Mouse (Mus musculus) ES-CJ7 (cell line): ENCODE data around the gene Pde10a.

Experiments used
- DNase-seq: peaks from one replicate; pipeline ENCODE4 v3.0.0; 2011; ENCODE audit warnings: low read depth, low spot score

The Pde10a gene

DNA sequence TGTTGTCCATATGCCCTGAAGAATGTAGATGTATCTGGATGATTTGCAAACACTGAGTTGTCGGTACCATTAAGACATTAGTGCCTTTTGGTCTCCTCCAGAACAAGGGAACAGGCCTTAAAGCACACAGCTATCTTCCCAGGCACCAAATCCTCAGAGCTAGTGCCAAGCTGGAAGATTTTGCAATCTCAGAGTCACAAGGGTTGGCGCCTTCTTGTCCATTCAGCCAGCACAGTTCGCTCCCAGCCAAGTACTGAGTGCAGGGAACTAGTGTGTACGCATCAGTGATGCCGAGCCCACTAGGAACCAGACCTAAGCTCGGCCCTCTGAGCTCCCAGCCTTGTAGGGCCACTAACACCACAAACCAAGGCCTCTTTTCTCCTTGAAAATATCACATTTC is 440.0 kb downstream of the Pde10a start:
- no peak for DNase-seq

DNA sequence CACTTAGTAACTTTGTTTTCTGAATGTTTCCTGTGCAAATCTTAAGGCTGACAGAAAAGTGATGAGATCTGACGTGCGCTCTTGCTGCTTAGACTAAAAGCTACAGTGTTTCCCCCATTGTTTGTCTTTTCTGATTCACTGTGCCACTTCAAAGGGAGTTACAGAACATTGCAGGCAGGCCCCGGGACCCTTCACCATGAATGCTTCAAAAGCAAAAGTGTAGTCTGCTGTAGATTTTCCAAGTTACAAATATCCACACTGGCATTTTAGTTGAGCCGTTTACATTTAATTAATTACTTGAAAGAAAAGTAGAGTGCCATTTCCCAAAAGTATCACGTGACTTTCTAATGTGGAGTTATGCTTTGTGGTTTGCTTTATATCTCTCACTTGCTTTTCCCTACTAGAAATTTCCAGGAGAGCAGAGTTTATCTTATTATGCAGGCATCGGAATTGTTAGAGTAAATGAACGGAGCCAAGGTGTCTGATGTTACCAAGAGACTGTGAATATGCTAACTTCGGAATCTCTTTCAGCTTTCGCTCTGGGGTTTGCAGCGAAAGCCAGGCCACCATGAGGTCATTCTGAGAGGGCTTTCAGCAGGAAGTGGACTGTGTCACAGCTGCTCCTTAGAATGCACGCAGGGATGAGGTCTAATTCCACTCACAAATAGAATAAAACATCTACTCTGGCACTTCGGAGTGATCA is 447.1 kb downstream of the Pde10a start:
- no peak for DNase-seq

DNA sequence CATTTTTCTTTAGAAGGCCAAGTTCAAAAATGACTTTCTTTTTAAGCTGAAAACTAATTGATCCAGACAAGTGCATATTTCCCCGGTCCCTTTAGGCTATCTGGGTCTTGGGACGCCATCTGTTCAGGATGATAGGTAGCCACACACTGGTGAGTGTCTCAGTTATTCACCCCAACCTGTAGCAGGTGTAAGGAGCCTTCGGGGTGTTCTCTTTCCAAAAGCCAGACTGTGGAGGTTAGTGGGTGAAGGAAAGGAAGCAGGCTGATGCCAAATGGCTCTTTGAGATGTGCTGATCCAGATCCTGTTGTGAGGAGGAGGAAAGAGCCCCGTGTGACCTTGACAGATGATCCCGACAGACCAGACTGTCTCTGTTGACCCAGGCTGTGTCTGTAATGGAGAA is 448.2 kb downstream of the Pde10a start:
- DNase-seq, result no peak

DNA sequence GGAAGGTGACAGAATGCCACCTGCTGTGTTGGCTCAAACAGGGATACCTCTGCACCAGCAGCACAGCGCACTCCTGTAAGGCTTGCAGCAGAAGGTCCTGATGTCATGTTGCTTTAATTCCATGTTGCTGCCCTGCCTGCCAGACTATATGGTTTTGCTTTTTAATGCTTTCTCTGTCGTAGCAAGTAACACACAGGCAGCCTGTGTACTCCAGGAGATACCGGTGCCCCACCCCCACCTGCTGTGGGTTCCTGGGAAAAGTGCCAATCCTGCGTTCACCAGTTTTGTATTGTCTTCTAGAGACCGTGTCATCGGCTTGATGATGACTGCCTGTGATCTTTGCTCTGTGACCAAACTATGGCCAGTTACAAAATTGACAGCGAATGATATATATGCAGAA is 449.3 kb downstream of the Pde10a start:
- DNase-seq, result no peak

DNA sequence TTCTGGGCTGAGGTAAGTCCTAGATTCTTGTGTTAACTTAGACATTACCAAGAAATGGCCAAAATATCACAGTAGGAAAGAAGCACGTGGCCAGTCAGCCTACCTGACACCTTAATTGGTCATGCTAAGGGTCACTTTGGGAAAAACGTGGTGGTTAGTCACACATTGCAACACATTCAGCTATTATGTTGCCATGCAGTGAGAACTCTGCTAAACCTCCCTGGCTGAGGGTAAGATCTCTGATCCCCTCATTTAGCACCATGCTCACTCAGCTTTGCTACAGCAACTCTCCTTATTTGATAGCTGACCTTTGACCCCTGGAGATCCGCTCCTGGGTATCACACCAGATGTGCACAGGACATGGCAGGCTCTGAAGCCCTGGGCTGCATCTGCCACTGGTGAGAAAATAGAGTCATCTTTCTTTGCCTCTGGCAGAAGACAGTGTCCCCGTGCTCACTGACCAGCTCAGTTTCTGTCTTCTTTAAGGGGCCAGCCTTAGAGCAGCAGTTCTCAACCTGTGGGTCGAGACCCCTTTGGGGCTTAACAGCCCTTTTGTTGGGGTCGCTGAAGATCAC is 449.7 kb downstream of the Pde10a start:
- DNase-seq, result no peak

DNA sequence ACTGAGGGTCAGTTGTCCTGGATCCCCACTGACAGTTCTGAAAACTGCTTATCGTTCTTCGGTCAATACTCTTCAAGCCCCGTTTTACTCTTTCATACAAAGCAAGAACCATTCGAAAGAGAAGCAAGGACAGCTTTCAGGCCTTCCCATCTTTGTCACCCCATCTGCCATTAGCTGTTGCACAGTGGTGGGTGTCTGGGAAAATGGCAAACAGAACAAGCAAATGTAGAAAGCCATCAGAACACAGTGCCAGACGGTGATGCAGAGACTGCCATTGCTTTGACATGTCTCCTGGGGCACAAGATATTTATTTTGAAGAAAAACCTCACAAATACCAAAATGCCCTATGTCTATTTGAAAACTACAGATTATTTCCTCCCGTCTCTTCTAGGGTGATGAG is 451.6 kb downstream of the Pde10a start:
- DNase-seq, result no peak

DNA sequence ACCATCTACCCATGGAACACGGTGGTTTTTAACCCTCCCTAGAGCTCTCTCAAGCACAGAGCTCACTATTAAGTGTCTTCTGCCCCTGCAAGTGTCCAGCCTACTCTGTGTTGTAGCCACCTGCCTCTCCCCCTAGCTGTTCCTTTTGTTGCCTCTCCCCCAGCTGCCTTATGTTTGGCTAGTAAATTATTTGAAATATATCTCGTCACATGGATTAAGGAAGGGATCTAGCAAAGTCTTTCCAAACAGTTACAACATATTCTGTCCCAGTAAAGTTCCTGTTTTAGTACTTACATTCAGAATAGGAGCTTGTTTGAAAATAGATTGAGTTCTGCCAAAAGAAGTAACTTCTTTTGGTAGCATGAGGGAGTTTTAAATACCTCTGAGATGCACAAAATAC is 452.1 kb downstream of the Pde10a start:
- DNase-seq, result no peak

DNA sequence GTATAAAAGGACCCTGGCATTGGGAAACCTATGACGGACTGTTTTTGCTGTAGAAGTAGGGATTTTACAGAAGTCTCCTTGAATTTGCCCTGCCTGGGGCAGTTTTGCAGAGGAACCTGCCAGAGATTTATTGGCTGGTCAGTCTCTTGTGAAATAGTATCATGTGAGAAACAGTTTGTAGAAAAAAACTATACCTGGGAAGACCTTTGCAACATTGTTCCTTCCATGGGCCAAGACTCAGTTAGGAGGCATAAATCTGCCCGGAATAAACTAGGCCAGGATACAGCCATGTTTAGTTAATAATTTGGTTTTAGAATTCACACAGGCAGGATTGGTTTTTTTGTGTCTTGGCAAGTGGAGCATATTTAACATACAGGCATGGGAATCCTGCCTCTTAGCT is 458.4 kb downstream of the Pde10a start:
- no peak for DNase-seq

DNA sequence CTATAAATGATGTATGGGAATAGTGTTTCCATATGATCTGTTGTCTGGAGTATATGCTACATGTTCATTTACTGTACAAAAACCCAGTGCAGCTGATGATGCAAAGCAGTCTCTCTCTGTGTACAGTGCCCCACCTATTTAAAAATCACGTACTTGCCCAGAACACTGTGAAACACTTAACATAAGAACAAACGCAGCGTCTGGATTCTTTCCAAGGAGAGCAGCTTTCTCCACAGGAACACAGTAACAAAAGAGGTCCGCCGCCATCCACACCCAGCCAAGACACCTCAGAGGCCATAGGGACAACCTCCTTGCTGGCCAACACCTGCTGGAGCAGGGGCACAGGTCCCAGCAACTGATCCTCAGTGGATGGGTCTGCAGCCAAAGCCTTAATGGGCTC is 460.5 kb downstream of the Pde10a start:
- peak; percentile 61 for DNase-seq

DNA sequence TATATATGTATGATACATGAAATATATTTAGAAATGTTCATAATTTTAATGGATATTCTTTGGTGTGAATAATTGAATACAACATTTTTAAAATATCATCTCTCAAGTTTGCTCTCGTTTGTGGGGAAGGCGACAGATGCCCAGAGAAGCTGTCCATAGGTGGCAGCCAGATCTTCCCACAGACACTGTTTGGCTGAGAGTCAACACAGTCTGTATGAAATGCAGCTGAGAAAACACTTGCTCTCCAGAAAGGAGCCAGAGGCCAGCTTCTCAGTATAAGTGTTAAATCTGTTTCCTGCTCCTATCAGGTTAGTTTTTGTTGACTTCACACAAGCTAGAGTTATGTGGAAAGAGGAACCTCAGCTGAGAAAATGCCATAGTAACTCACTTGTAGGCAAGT is 461.4 kb downstream of the Pde10a start:
- DNase-seq, result no peak

DNA sequence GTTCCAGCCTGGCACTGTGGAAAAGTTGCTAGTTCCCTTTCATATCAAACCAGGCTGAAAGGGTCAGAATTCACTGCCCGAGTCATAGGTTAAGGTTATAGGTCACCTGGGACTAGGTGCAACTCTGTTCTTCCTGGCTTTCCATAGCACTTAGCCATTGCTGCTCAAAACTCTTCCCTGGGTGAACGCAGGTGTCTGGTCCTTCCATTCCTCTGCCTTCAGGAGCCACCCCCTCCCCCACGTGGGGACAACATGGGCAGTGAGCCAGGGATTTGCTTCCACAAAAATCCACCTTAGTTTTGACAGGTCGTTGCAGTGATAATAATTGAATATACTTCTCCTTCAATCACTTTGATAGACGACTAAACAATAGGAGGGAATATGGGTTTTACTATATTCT is 462.2 kb downstream of the Pde10a start:
- no peak for DNase-seq

DNA sequence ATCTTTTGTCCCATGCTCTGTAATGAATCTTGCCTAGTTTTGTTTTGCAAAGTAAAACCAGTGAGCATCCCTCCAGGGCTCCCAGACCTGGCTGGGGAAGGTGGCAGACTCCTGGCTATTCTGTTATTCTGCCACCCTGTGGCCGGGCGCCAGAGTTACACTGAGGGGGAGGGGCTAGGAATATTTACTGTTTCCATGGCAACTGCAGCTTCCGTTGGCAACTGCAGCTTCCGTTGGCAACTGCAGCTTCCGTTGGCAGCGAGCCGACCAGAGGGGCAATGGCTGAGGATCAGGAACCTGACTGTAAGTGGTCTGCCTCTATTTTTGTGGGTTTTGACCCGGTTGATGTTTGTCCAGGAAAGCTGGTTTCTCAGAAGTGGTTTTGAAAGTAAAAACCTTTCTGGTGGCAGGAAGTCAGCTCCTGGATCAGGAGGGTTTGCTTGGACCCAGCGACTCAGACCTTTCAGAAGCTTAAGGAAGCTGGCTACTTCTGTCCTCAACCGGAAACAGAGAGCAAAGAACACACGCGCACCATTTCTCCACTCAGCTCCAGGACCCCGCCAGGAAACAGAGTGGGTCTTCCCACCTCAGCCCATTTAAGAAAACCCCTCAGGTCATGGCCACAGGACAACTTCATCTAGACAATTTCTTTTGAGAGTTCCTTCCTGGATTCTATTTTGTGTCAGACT is 463.1 kb downstream of the Pde10a start, which contains the start of gene 1700010I14Rik:
1700010I14Rik (plus strand) TSS at position 215 of the 689 bp plus-strand sequence.
- DNase-seq, result peak; percentile 86

DNA sequence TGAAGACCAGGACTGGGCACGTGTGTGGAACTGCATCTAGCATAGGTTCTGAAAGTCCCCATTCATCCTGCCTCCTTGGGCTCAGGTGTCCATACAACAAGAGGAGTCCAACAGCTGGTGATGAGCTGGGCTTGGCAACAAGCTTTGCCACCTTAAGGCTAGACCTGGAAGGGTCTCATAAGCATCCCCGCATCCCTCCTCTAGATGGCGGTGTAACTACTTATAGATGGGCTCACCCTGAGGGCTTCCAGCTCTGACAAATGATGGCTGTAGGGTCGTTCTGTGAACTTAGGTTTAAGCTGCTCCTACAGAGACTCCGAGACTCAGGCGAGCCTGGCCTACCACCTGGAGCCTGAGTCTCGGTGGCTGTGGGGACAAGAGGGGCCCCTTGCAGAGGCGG is 466.0 kb downstream of the Pde10a start:
- peak; percentile 65 for DNase-seq

DNA sequence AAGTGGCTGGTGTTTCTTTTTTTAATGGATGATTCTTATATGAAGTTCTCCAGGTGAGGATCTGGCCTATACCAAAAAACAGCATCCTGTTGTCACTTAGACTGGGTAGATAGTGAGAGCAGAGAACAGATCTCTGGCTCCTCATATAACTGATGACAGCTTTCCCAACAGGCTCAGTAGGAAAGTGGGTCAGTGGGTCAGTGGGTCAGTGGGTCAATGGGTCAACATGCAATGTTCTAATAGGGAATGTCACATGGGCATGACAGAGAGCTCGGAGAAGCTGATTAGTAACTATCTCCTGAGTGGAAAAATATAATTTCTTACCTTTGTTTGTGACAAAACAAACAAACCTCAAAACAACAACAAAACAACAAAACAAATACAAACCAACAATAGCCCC is 470.2 kb downstream of the Pde10a start:
- no peak for DNase-seq

DNA sequence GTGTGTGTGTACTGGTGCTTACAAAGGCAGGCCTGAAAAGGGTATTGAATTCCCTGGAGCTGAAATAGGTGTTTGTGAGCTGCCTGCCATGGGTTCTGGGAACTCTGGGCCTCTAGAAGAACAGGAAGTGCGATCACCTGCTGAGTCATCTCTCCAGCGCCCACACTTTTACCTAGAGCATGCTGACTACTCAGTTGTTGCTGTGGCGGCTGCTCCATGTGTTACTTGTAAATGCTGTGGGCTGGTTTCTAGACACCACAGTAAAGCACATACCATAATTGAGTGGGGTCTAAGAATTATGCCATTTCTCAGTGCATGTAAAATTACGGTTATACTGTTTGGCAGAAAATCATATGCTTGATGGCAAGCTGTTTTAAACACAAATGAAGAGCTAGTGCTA is 477.3 kb downstream of the Pde10a start:
- no peak for DNase-seq

DNA sequence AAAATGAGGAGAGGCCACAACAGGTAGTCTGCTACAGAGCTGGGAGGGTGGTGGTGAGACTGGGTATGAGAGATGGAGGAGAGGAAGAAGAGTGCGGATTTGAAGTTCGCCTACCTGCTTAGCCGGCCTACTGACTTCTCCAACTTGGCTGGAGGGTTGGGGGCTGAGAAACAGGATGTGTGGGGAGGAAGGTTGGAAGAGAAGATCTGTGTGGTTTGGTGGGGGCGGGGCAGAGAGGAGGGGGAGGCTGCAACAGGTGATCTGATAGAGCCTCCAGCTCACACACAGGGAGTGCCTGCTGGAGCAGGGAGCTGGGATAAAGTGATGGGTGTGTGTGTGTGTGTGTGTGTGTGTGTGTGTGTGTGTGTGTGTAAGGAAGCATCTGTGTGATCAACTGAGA is 479.3 kb downstream of the Pde10a start:
- no peak for DNase-seq

DNA sequence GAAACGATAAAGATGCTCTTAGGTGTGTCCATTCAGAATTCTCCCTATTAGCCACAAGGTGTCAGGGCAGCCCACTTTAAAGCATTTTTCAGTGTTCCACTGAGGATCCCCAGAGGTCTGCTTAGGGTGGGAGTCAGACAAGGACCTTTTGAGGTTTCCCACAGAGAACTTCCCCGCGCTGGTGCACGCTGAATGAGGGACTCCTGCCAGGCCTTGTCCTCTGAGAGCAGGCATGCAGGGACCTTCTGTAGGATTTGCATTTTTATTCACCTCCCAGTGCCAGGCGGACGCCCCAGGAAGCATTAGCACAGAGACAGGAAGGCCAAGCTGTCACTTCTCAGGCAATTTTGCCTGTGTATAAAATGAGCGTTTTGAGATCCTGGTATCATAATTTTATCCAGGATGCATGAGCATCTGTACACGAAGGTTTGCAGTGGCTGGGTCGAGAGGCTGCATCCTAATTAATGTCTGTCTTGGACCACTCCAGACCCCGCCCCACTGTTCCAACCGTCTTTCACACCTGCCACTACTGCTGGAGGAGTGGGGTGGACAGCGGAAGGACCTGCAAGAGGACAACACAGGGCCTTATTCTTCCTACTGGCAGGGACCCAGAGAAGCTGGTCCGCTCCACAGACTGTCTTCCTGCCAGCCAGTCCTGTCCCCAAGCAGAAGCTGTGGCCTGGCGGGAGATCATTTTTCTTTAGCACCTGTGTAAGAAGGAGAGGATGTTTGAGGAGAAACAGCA is 498.2 kb downstream of the Pde10a start:
- peak; percentile 38 for DNase-seq

DNA sequence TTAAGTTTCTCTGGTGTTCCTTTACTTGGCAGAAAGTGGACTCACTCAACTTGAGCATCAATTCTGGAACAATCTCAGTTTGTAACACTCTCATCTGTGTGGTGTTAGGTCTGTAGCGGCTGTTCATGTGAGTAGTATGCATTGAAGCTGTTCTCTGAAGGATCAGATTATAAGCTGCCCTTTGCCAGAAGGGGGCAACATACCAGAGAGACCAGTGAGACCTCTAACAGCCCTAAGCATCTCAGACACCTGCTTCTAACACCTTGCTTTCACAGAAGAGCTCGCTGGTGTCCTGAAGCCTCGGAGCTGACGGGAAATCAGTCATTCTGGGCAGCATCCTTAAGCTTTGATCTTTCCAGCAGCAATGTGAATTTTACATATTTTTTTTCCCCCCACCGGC is 505.0 kb downstream of the Pde10a start:
- DNase-seq, result peak; percentile 50

DNA sequence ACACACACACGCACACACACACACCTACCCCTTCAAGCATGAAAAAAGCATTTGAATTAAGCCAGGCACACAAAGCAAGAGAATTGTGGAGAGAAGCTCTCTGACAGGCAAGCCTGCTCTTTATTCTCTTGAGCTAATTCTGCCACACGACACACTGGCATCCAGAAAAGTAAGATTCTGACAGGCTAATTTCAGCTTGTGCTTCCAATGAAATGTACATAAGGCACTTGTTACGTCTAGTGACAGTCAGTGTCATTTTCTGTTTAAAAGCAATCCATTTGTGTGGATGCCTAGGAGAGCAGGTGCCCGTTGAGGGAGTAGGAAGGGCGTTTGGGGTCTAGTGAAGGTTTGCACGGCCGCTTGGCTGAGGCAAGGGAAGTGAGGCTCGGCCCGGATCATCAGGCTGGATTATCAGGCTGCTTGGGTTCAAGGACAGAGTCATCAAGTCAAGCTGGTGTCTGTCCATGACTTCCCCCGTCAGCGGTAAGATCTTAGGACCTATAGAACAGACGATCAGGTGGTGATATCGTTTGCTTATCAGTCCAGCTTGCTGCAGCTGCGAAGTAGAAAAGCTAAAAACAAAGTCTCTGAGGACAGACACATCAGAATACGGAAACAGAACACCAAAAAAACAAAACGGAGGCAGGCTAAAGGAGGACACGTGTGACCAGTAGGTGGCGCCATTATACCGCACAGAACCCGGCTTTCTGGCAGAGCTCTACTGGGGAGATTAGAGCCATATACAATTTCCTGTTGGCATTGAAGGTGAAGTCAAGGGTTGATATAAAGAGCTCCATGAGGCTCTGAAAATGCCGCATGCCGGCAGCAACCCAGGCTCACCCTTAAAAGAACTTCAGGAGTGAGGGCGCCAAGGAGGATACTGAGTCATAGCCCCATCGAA is 506.3 kb downstream of the Pde10a start:
- DNase-seq, result peak; percentile 70

DNA sequence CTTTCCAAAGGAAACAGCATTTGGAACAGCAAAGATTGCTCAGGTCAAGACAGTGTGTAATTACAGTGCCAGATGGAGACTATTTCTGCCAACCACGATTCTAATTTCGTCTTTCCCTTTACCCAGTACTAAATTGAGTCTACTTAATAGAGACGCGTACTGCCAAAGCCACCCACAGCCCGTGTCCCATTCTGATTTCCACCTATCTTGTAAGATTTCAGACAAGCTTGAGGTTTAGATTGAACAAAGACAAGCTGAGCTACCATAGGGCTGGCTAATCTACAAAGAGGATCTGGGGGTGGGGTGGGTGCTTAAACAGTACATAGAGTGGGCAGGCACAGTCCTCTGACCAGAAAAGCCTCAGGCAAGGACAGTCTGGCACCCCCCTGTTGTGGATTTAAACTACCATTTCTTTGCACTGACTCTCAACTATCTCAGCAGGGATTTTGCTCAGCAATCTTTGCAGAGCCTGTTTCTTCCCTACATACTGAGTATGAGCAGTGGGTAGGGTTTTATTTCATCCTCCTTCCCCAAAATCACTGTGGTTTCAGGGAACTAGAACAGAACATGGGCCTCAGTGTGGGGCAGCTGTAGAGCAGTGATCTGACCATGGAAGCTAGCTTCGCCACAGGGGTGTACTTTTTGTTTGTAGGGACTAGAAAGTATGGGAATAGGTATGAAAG is 507.3 kb downstream of the Pde10a start:
- no peak for DNase-seq

DNA sequence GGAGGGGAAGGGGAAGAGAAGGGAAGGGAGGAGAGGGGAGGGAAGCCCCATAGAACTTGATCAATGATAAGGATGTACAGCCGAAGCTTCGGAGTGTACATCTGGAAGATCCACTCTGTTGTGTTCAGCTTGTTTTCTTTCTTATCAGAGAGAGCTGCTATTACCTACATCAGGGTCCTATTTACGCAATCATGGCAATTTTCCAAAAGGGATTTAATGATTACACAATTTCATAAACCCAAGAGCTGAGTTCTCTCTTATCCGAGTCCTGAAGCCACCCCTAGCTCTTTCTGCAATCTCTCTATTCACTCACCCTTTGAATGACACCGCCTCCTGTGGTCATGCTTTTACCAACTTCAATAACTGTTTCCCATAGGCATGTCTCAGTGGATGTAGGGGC is 508.3 kb downstream of the Pde10a start:
- no peak for DNase-seq
